Mouse (Mus musculus) MEL (cell line): ENCODE results near the gene Samd9l. TPM values are rescaled to one million over a fixed set of nuclear protein-coding genes. Genes with fewer than 3 reads are reported as not detected.
A peak's percentile ranks its signal among the peaks of the same experiment; 100 is the strongest.
"Not testable (repeated sequence)": the region's sequence is repeated elsewhere in the genome, so short reads cannot be mapped to it uniquely, and the experiment has no call there.

ENCODE experiments used
- DNase-seq: peaks from one replicate; pipeline ENCODE4 v3.0.0; 2011; ENCODE audit warnings: low read depth, low spot score
- H3K27ac ChIP-seq: 2 replicates; pipeline ENCODE4 v1.5.1; 2012; ENCODE audit warnings: low read depth, mild to moderate bottlenecking, control low read depth, low read length, moderate library complexity; ENCODE audit not compliant: control insufficient read depth
- H3K27me3 ChIP-seq, 2 experiments: fragments of 150-350 bp in 1 of 2; sonication (generic) in 1 of 2; 2 replicates each; pipeline ENCODE4 v1.6.1; 2012; ENCODE audit warnings: low read length in 2 of 2, mild to moderate bottlenecking in 2 of 2, improper control_type of control experiment in 1 of 2, moderate library complexity in 1 of 2; ENCODE audit not compliant: insufficient read depth in 2 of 2, control insufficient read depth in 1 of 2
- H3K36me3 ChIP-seq, 2 experiments: 2 replicates each; pipeline ENCODE4 v1.6.1; 2012 to 2014; ENCODE audit warnings: low read length in 2 of 2, improper control_type of control experiment in 1 of 2, inconsistent platforms in 1 of 2, mild to moderate bottlenecking in 1 of 2; ENCODE audit not compliant: insufficient read depth in 2 of 2, control insufficient read depth in 1 of 2
- H3K4me1 ChIP-seq, 2 experiments: fragments of 150-350 bp in 1 of 2; sonication (generic) in 1 of 2; 2 replicates each; pipeline ENCODE4 v1.6.1; 2012; ENCODE audit warnings: low read length in 2 of 2, improper control_type of control experiment in 1 of 2, mild to moderate bottlenecking in 1 of 2; ENCODE audit not compliant: insufficient read depth in 2 of 2, control insufficient read depth in 1 of 2
- H3K4me3 ChIP-seq, 2 experiments: fragments of 150-350 bp in 1 of 2; sonication (generic) in 1 of 2; 2 replicates each; pipeline ENCODE4 v1.5.1; 2012; ENCODE audit warnings: low read depth in 2 of 2, low read length in 2 of 2, mild to moderate bottlenecking in 2 of 2, moderate library complexity in 2 of 2, control low read depth in 1 of 2, improper control_type of control experiment in 1 of 2; ENCODE audit not compliant: control insufficient read depth in 1 of 2, insufficient read depth in 1 of 2
- H3K79me2 ChIP-seq: 2 replicates; pipeline ENCODE4 v1.6.1; 2012; ENCODE audit warnings: mild to moderate bottlenecking, low read length, moderate library complexity; ENCODE audit not compliant: control insufficient read depth, poor library complexity, insufficient read depth
- H3K9ac ChIP-seq: 2 replicates; pipeline ENCODE4 v1.6.1; 2012; ENCODE audit warnings: low read depth, mild to moderate bottlenecking, control low read depth, low read length, moderate library complexity; ENCODE audit not compliant: control insufficient read depth, poor library complexity, severe bottlenecking
- H3K9me3 ChIP-seq: fragments of 150-350 bp; sonication (generic); replicated peaks from 2 replicates; pipeline ENCODE4 v1.6.1; 2012; ENCODE audit warnings: mild to moderate bottlenecking, low read length, improper control_type of control experiment, moderate library complexity; ENCODE audit not compliant: insufficient read depth
- BHLHE40 ChIP-seq: IDR thresholded peaks from 2 replicates; pipeline ENCODE4 v1.6.1; 2012; ENCODE audit warnings: low read depth, mild to moderate bottlenecking, inconsistent platforms, low read length, improper control_type of control experiment, borderline replicate concordance
- CHD2 ChIP-seq: IDR thresholded peaks from 2 replicates; pipeline ENCODE4 v1.6.1; 2011; ENCODE audit warnings: low read length, improper control_type of control experiment
- E2F4 ChIP-seq: IDR thresholded peaks from 2 replicates; pipeline ENCODE4 v1.6.1; 2011; ENCODE audit warnings: low read depth, low read length, improper control_type of control experiment, borderline replicate concordance
- HCFC1 ChIP-seq: IDR thresholded peaks from 2 replicates; pipeline ENCODE4 v1.6.1; 2012; ENCODE audit warnings: low read depth, mild to moderate bottlenecking, inconsistent platforms, low read length, improper control_type of control experiment, moderate library complexity
- MAFK ChIP-seq: IDR thresholded peaks from 2 replicates; pipeline ENCODE4 v1.6.1; 2011; ENCODE audit warnings: low read depth, mild to moderate bottlenecking, low read length, improper control_type of control experiment, borderline replicate concordance
- POLR2A ChIP-seq, 2 experiments: IDR thresholded peaks; 2 replicates each; pipeline ENCODE4 v1.6.1; 2011 to 2012; ENCODE audit warnings: low read length in 2 of 2, mild to moderate bottlenecking in 2 of 2, control low read depth in 1 of 2, improper control_type of control experiment in 1 of 2, low read depth in 1 of 2, moderate library complexity in 1 of 2; ENCODE audit not compliant: control insufficient read depth in 1 of 2, insufficient read depth in 1 of 2, poor library complexity in 1 of 2
- RCOR1 ChIP-seq: IDR thresholded peaks from 2 replicates; pipeline ENCODE4 v1.6.1; 2012; ENCODE audit warnings: low read depth, mild to moderate bottlenecking, inconsistent platforms, low read length, improper control_type of control experiment
- SIN3A ChIP-seq: IDR thresholded peaks from 2 replicates; pipeline ENCODE4 v1.6.1; 2012; ENCODE audit warnings: low read length, improper control_type of control experiment, inconsistent platforms
- TBP ChIP-seq: IDR thresholded peaks from 2 replicates; pipeline ENCODE4 v1.8.0; 2011; ENCODE audit warnings: low read depth, low read length, improper control_type of control experiment
- ZC3H11A ChIP-seq: IDR thresholded peaks from 2 replicates; pipeline ENCODE4 v1.6.1; 2012; ENCODE audit warnings: low read depth, mild to moderate bottlenecking, inconsistent platforms, low read length, improper control_type of control experiment
- ZKSCAN1 ChIP-seq: IDR thresholded peaks from 2 replicates; pipeline ENCODE4 v1.6.1; 2012; ENCODE audit warnings: low read depth, mild to moderate bottlenecking, inconsistent platforms, low read length, improper control_type of control experiment, moderate library complexity
- polyA plus RNA-seq, 2 experiments: library from polyadenylated mRNA; stranded (reverse) in 1 of 2; unstranded in 1 of 2; fragments of >175 nt in 1 of 2; fragments of >200 nt in 1 of 2; gene quantifications; 2 replicates each; pipeline versions ENCODE4 v1.2.1 to v1.2.4; 2012; ENCODE audit warnings: low replicate concordance in 2 of 2, low read depth in 1 of 2; ENCODE audit not compliant: insufficient read length in 2 of 2, insufficient read depth in 1 of 2, missing spikeins in 1 of 2
- total RNA-seq: library from RNA; depleted of rRNA; stranded (reverse); fragments of 300-350 nt; gene quantifications from 2 replicates; pipeline ENCODE4 v1.2.3, GENCODE M21; 2012

Samd9l gene
- total and polyA plus RNA-seq, 3 experiments, result 2.6 to 3.3 TPM; not detected in 1

- H3K27me3 ChIP-seq, result not testable (repeated sequence)
These were observed 2.0 kb downstream of the Samd9l start for GRCm38 (mm10) chr6:3397182-3397906.

GRCm38 (mm10) chr6:3395921-3396611, 3.3 kb downstream of the Samd9l start:
- H3K79me2 ChIP-seq, H3K4me3 ChIP-seq, DNase-seq, H3K9ac ChIP-seq, H3K9me3 ChIP-seq, H3K36me3 ChIP-seq, H3K4me1 ChIP-seq, H3K27ac ChIP-seq, H3K27me3 ChIP-seq: not testable (repeated sequence)

More at GRCm38 (mm10) chr6:3397182-3397906, 2.0 kb downstream of the Samd9l start:
- not testable (repeated sequence) for H3K9me3 ChIP-seq, DNase-seq, H3K27ac ChIP-seq, H3K9ac ChIP-seq, H3K79me2 ChIP-seq, H3K4me1 ChIP-seq, H3K4me3 ChIP-seq, H3K36me3 ChIP-seq
- peak; percentile 15; the same call in 1 of the 2 replicates for TF ChIP-seq BHLHE40

GRCm38 (mm10) chr6:3389995-3390394, 9.4 kb downstream of the Samd9l start:
- Histone ChIP-seq H3K27me3 (no peaks in the 10 kb centered on the region), H3K4me3 (no peak overlapping the region), H3K27ac (no peak overlapping the region), H3K9ac (no peak overlapping the region), H3K79me2 (no peaks in the 10 kb centered on the region), H3K9me3 (no peaks in the 10 kb centered on the region), H3K36me3 (no peaks in the 10 kb centered on the region), H3K4me1 (no peaks in the 10 kb centered on the region)
- DNase-seq, result no peak
- TF ChIP-seq ZKSCAN1, result no peak
- no peak for TF ChIP-seq POLR2A (IDR thresholded peaks at IDR 0.05; ENCODE audit: control insufficient read depth in 1 of 2, insufficient read depth in 1 of 2, low read depth in 1 of 2, low read length in 2 of 2, poor library complexity in 1 of 2)
- no peak for TF ChIP-seq RCOR1
- no peak for TF ChIP-seq ZC3H11A

- Histone ChIP-seq H3K4me3 (no peak overlapping the region), H3K4me1 (no peaks in the 10 kb centered on the region), H3K9ac (no peak overlapping the region), H3K36me3 (no peaks in the 10 kb centered on the region), H3K79me2 (no peaks in the 10 kb centered on the region), H3K9me3 (no peaks in the 10 kb centered on the region), H3K27me3 (no peaks in the 10 kb centered on the region), H3K27ac (no peak overlapping the region)
- TF ChIP-seq SIN3A (no peak), TBP (0 out of 2 replicates have a peak, but pooled peaks have one; percentile 16), HCFC1 (no peak), E2F4 (no peak), MAFK (no peak), CHD2 (no peak)
- peak; percentile 55 for DNase-seq
These were observed 12.8 kb downstream of the Samd9l start for GRCm38 (mm10) chr6:3386565-3386964.

GRCm38 (mm10) chr6:3384816-3385215, 14.6 kb downstream of the Samd9l start:
- not testable (repeated sequence) for H3K4me1 ChIP-seq, H3K79me2 ChIP-seq, DNase-seq, H3K4me3 ChIP-seq, H3K9me3 ChIP-seq, H3K27me3 ChIP-seq, H3K9ac ChIP-seq, H3K36me3 ChIP-seq, H3K27ac ChIP-seq
